Mouse (Mus musculus) right cerebral cortex, postnatal 14 days (tissue): ENCODE data around the gene Akap7.
"Not testable (repeated sequence)": the region's sequence is repeated elsewhere in the genome, so short reads cannot be mapped to it uniquely, and the experiment has no call there.

Source experiments
- DNase-seq: peaks from one replicate; pipeline ENCODE4 v3.0.0; 2022

The Akap7 gene

DNA sequence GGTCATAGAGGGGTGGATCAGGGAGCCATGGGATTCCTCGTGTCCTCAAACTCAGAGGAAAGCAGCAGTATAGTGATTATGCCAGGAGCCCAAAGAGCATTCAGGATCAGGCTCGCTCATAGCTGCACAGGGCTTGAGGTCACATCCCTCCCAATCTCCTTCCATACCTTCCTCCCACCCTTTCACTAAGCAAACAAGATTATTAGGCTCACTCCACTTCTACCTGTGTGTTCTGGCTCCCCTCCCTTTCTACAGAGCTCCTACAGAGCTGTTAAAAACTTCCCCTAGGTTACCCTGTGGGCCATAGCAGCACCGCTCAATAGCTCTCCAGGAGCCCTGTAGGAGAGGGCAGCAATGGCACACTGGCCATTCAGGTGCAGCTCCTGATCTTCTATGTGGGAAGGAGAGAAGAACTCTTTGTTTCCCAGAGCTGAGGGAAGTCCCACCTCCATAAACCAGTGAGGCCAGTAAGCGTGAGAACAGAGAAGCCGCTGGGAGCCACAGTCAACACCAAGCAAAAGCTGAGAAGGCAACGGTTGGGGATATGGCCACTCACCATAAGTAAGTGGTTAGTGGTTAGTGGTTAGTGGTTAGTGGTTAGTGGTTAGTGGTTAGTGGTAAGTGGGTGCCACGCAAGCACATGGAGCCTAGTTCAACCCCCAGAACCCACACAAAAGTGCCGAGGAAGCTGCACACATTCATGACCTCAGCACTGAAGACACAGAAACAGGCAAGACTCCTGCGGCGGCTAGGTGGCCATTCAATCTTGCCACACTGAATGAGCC is 122.7 kb downstream of the Akap7 start:
- DNase-seq = no peak

GRCm38 (mm10) chr10:25183271-25183670 is 124.4 kb downstream of the Akap7 start:
- DNase-seq = no peak

GRCm38 (mm10) chr10:25179030-25179429 is 128.6 kb downstream of the Akap7 start:
- no peak for DNase-seq

DNA sequence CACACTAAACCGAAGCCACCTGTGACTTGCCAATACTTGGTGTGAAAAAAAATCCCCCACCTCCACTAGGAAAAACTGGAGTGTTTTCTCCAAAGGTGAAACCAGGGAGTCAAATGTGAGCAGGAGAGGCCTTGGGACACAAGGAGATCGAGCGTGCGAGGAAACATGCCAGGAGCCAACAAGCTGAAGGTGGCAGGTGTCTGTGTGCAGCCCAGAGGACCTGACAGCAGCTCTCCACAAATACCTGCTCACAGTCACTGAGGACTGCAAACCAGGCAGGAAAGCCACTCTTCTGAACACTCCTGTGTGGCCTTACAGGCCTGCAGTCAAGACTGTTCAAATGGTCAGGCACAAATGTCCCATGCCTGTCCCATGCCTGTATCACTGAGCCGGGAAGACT is 130.4 kb downstream of the Akap7 start:
- no peak for DNase-seq

GRCm38 (mm10) chr10:25174872-25175271 is 132.8 kb downstream of the Akap7 start:
- no peak for DNase-seq

GRCm38 (mm10) chr10:25167365-25168194 is 140.1 kb downstream of the Akap7 start:
- DNase-seq = no peak

GRCm38 (mm10) chr10:25163510-25163909 is 144.2 kb downstream of the Akap7 start:
- not testable (repeated sequence) for DNase-seq

DNA sequence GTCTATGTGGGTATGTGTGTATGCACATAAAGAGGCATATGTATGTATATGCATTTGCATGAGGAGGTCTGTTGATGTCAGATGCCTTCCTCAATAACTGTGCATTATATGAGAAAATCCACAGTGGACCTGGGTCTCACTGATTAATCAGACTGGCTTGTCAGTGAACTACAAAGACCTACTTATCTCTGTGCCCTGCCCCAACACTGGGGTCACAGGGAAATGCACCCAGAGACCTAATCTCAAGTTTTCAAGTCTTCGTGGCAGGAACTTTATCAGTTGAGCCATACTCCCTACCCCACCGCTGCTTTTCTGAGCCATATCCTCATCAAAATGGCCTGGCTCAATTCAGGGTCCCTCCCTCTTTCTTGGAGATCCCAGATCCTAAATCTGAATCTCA is 146.0 kb downstream of the Akap7 start:
- no peak for DNase-seq

GRCm38 (mm10) chr10:25158651-25159050 is 149.0 kb downstream of the Akap7 start:
- DNase-seq = no peak

DNA sequence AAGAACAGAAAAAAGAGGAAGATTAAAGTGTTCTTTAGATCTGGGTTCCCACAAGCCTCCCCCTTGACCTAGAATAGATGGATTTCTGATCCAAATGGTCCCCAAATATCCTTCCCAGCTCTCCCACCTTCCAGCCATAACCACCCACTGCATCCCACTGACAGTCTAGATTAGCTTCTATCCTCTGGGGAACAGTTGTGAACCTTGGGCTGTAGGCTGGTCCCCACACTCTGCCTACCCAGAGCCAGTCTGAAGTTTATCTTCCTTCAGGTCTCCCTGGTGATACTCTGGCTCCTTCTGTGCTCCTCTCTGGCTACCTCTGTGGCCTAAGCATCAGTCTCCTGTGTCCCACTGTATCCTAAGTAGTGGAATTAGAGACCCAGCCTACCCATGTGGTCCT is 150.3 kb downstream of the Akap7 start:
- no peak for DNase-seq

GRCm38 (mm10) chr10:25154225-25154624 is 153.4 kb downstream of the Akap7 start:
- no peak for DNase-seq

DNA sequence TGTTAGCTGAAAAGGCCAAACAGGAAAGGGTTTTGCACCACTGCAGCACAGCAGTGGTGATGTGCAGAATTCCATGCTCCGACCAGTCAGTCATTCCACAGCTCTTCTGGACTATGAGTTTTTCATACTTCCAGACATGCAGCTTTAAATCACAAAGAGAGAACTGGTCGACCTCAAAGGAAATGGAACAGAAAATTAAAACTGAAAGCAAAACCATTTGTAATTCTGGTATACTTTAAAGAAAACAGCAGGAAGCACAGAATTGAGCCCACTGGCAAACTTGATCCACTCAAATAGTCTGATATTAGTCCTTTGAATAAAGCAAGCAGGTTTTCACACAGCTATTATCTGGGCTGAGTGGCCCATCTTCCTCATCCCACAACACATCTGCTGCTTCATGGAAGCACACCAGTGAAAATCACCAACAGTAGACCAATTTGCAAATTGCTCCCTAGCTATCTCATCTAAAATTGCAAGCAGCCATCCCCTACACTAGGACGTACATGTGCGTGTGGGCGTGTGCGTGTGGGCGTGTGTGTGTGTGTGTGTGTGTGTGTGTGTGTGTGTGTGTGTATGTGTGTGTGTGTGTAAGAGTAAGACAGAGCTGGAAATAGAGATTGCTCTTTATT is 156.4 kb downstream of the Akap7 start:
- DNase-seq = no peak

DNA sequence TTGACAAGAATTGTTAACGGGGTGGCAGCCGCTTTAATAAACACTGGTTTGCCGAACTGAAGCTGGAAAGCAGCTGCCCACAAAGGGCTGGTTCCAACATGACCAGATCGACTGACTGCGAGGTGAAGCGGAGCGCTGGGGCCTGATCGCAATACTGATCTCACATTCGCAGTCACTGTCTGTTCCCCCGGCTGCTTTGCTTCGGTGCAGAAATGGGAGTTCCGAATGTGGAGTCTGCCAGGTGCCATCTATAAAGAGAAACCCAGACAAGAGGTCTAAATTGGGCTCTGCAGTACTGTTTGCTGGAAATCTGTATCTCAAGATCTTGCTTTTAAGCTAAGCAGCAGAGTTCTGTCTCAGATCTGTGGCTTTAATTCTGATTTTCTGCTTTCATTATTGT is 161.8 kb downstream of the Akap7 start:
- DNase-seq = peak; percentile 38

GRCm38 (mm10) chr10:25144787-25145761 is 162.6 kb downstream of the Akap7 start:
- DNase-seq = no peak

DNA sequence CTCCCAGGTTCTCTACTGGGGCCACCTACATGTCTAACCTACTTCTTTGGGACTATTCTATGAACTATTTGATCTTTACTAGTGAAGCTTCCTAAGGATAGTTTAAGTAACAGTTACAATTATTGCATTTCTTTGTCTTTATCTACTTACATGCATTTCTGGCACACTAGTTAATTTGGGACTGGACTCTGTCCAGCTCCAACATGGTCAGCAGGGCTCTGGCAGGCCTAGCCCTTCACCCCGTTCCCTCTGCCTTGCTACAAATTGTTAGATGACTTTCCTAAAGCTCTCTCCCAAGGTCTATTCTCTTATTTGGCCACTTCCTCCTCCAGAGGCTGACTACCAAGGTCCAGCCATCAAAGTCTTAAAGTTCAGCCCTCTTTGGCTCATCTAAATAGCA is 165.9 kb downstream of the Akap7 start:
- DNase-seq = no peak

DNA sequence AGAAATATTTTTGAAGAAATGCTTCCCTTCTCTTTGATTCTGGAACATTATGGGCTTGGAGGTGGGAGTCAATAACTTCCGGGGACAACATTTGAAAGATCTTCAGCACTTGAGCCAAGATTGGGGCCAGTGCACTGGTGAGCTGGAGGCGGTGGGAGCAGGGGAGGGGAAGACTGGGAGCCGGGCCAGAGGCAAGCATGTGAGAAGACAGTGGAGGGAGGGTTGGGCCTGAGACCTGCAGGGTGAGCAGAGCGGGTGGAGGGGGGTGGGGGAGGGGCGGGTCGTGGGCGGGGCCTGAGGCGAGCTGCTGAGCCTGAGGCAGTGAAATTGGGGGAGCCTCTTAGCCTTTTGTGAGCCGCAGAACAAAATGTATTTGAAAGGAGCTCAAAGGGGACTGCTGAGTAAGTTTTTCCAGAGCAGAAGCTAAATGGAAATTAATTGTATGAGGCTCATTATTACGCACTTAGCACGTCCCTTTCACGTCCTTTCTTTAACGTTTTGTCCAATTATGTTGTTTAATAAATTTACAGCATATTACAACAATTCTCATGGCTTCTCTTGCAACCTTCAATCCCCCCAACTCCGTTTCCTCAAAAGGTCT is 167.4 kb downstream of the Akap7 start:
- DNase-seq = peak; percentile 31

DNA sequence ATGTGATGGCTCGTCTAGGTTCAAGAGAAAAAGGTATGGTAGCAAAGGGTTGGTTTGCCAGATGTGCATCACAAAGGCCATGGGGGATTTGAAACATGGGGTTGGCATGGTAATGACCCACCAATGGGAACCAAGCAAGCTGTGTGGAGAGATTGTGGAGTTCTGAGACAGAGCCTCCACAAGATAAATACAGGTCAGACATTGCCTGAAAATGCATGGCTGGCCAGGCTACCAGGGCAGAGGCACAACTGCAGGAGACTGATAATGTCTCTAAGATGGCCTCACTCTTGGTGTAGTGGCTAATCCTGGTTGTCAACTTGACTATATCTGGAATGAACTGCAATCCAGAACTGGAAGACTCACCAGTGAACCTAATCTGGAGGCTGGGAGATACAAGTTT is 174.1 kb downstream of the Akap7 start:
- no peak for DNase-seq

DNA sequence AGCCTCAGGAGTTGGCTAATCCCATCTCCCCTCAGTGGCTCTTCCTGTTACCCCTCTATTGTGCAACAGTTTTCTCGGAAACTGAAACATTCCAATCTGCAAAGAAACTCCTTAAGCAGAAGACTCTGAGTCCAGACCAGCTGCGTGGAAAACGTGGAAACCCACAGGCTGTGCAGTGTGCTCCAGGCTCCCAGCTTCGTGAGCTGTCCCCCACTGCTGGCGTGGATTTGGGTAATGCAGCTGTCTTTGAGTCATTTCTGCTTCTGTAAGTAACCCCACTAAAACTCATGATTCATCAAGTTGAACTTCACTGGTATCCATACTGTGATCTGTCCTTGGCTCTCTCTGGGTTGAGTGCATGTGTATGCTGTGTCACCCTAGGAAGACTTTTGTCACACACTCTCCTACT is 179.2 kb downstream of the Akap7 start:
- no peak for DNase-seq

DNA sequence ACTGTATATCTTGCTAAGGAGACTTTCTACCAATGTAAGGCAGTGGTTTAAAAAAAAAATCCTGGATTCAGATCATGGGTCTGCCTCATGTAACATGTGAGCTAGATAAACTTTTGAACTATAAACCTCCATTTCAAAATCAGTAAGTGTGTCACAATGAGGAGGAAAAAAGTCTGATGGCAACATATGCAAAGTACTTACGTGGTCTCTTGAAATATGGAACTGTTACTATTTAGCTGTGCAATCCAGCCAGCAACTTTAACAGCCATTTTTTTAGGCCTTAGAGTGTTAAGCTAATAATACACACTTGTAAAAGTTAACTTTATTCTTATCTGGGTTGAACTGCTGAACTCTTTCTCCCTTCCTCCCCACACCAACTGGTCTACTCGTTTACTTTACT is 181.6 kb downstream of the Akap7 start:
- no peak for DNase-seq

DNA sequence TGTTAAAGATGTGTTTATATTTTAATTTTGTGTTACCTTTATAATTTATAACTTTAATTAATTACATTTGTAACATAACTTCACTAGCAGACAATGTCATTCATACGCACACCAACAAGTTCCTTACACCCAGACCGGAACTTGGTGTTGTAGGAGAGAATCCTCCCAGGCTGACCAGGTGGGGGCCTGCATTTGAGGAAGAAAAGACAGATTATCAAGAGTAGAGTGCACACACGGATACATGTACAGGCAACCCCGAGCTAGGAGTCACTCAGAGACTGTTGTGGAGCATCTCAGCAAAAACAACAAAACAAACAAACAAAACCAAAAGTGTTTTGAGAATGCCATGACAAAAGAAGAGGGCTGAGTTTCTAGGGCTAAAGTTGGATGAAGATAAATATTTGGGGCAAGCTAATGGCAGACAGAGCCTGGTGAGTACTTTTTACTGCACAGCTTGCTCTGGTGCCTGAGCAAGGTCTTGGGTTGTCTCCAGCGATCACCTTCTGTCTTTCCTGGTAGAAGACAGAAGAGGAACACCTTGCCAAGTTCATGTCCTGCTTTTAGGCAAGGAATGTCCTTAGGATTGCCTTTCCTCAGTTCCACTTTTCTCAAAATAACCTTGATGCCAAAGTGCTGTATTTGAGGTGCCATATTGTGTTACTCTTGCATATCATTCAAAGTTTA is 186.7 kb downstream of the Akap7 start:
- DNase-seq = no peak
